Mouse (Mus musculus) neural tube, embryonic 15.5 days (tissue): ENCODE results near the gene Usb1. TPM values are rescaled to one million over a fixed set of nuclear protein-coding genes. Genes with fewer than 3 reads are reported as not detected.
"Not testable (repeated sequence)": the region's sequence is repeated elsewhere in the genome, so short reads cannot be mapped to it uniquely, and the experiment has no call there.

Experiments used
- ATAC-seq: fragments of 200-750 bp; cut with Nextera tagmentation; 2 replicates; pipeline ENCODE4 v1.8.0; 2017; ENCODE audit warnings: mild to moderate bottlenecking, moderate TSS enrichment, moderate library complexity; ENCODE audit not compliant: low FRiP score
- H3K27ac ChIP-seq: fragments of 300-500 bp; sonication (generic); replicated peaks from 2 replicates; pipeline ENCODE4 v1.5.1; 2015; ENCODE audit warnings: mild to moderate bottlenecking, inconsistent platforms
- H3K27me3 ChIP-seq: fragments of 300-500 bp; sonication (generic); replicated peaks from 2 replicates; pipeline ENCODE4 v1.6.1; 2015; ENCODE audit warnings: inconsistent platforms
- H3K36me3 ChIP-seq: fragments of 300-500 bp; sonication (generic); 2 replicates; pipeline ENCODE4 v1.6.1; 2015; ENCODE audit warnings: inconsistent platforms
- H3K4me1 ChIP-seq: fragments of 300-500 bp; sonication (generic); 2 replicates; pipeline ENCODE4 v1.6.1; 2015; ENCODE audit warnings: inconsistent platforms
- H3K4me2 ChIP-seq: fragments of 300-500 bp; sonication (generic); 2 replicates; pipeline ENCODE4 v1.6.1; 2015; ENCODE audit warnings: inconsistent platforms, mild to moderate bottlenecking, moderate library complexity
- H3K4me3 ChIP-seq: fragments of 300-500 bp; sonication (generic); replicated peaks from 2 replicates; pipeline ENCODE4 v1.5.1; 2015; ENCODE audit warnings: mild to moderate bottlenecking, inconsistent platforms
- H3K9ac ChIP-seq: fragments of 300-500 bp; sonication (generic); replicated peaks from 2 replicates; pipeline ENCODE4 v1.6.1; 2015; ENCODE audit warnings: mild to moderate bottlenecking, inconsistent platforms
- H3K9me3 ChIP-seq: fragments of 300-500 bp; sonication (generic); replicated peaks from 2 replicates; pipeline ENCODE4 v1.6.1; 2016; ENCODE audit warnings: inconsistent platforms
- WGBS: fragments of 180-500 bp; shearing (Covaris S2); methylation state at CpG from one replicate; pipeline ENCODE4 v1.1.7; 2015; ENCODE audit warnings: mixed read lengths; 5-methylcytosine and 5-hydroxymethylcytosine counted together
- polyA plus RNA-seq: library from polyadenylated mRNA; unstranded; fragments of >200 nt; fragmentation: Nextera tagmentation; extraction: Ambion mirVana; gene quantifications from 2 replicates; pipeline ENCODE4 v1.2.1, GENCODE M21; 2015

Gene Usb1
- polyA plus RNA-seq, 1 experiment from 2014 or later = 30.1 TPM

GRCm38 (mm10) chr8:95377101-95377500, 45.0 kb downstream of the Usb1 start:
- Histone ChIP-seq H3K27ac (no peak overlapping the region), H3K9ac (no peak overlapping the region), H3K4me3 (no peak overlapping the region), H3K9me3 (no peaks in the 10 kb centered on the region), H3K4me1 (peaks cover 3% of the 10 kb centered on the region; the same call in 1 of the 2 replicates), H3K36me3 (peaks cover 5% of the 10 kb centered on the region; the same call in 1 of the 2 replicates), H3K27me3 (no peaks in the 10 kb centered on the region), H3K4me2 (no peak overlapping the region)
- WGBS = 82% methylated on average over 4 of the region's 4 CpGs
- no peak for ATAC-seq

- WGBS = 63% methylated on average over 7 of the region's 7 CpGs
- Histone ChIP-seq H3K36me3 (no peaks in the 10 kb centered on the region), H3K27me3 (no peaks in the 10 kb centered on the region), H3K27ac (no peak overlapping the region), H3K4me3 (no peak overlapping the region), H3K4me2 (no peak overlapping the region), H3K9ac (no peak overlapping the region), H3K4me1 (peaks cover 3% of the 10 kb centered on the region; the same call in 1 of the 2 replicates), H3K9me3 (no peaks in the 10 kb centered on the region)
- no peak for ATAC-seq
These were observed 45.8 kb downstream of the Usb1 start for GRCm38 (mm10) chr8:95377863-95378291.

GRCm38 (mm10) chr8:95378928-95379327, 46.8 kb downstream of the Usb1 start:
- not testable (repeated sequence) for H3K4me3 ChIP-seq, ATAC-seq, H3K9me3 ChIP-seq, H3K36me3 ChIP-seq, H3K9ac ChIP-seq, H3K4me1 ChIP-seq, H3K27me3 ChIP-seq, H3K4me2 ChIP-seq, H3K27ac ChIP-seq
- 99% methylated on average over 11 of the region's 11 CpGs for WGBS

- Histone ChIP-seq H3K4me3 (no peak overlapping the region), H3K27ac (no peak overlapping the region), H3K27me3 (no peaks in the 10 kb centered on the region), H3K9ac (no peak overlapping the region), H3K4me1 (0 out of 2 replicates have a peak, but pooled peaks cover 3% of the 10 kb centered on the region), H3K4me2 (no peak overlapping the region), H3K36me3 (no peaks in the 10 kb centered on the region), H3K9me3 (no peaks in the 10 kb centered on the region)
- ATAC-seq = no peak
These were observed 48.9 kb downstream of the Usb1 start for GRCm38 (mm10) chr8:95380953-95381352.

- Histone ChIP-seq H3K36me3 (no peaks in the 10 kb centered on the region), H3K27ac (no peak overlapping the region), H3K9me3 (no peaks in the 10 kb centered on the region), H3K4me2 (no peak overlapping the region), H3K4me3 (no peak overlapping the region), H3K9ac (no peak overlapping the region), H3K4me1 (0 out of 2 replicates have a peak, but pooled peaks cover 3% of the 10 kb centered on the region), H3K27me3 (no peaks in the 10 kb centered on the region)
- ATAC-seq = no peak
- WGBS = 83% methylated on average over 3 of the region's 3 CpGs
These were observed 49.5 kb downstream of the Usb1 start for GRCm38 (mm10) chr8:95381595-95381994.

- WGBS = 80% methylated on average over 3 of the region's 3 CpGs
These were observed 52.4 kb downstream of the Usb1 start for GRCm38 (mm10) chr8:95384501-95384900.

GRCm38 (mm10) chr8:95386037-95386436, 54.0 kb downstream of the Usb1 start:
- H3K36me3 ChIP-seq = no peaks in the 10 kb centered on the region
- no peak overlapping the region for H3K4me2 ChIP-seq
- H3K9ac ChIP-seq = no peak overlapping the region
- H3K9me3 ChIP-seq = no peaks in the 10 kb centered on the region
- H3K27me3 ChIP-seq = no peaks in the 10 kb centered on the region
- 79% methylated on average over 5 of the region's 5 CpGs for WGBS
- no peak for ATAC-seq
- H3K27ac ChIP-seq = no peak overlapping the region
- no peak overlapping the region for H3K4me3 ChIP-seq
- no peaks in the 10 kb centered on the region for H3K4me1 ChIP-seq

More at GRCm38 (mm10) chr8:95384501-95384900, 52.4 kb downstream of the Usb1 start:
- no peak for ATAC-seq
- no peaks in the 10 kb centered on the region for H3K27me3 ChIP-seq
- H3K9me3 ChIP-seq = no peaks in the 10 kb centered on the region
- no peaks in the 10 kb centered on the region for H3K4me1 ChIP-seq
- H3K9ac ChIP-seq = no peak overlapping the region
- no peak overlapping the region for H3K4me3 ChIP-seq
- H3K36me3 ChIP-seq = no peaks in the 10 kb centered on the region
- no peak overlapping the region for H3K4me2 ChIP-seq
- no peak overlapping the region for H3K27ac ChIP-seq

- no peak overlapping the region for H3K4me3 ChIP-seq
- H3K36me3 ChIP-seq = no peaks in the 10 kb centered on the region
- no peak overlapping the region for H3K27ac ChIP-seq
- 91% methylated on average over 10 of the region's 10 CpGs for WGBS
- H3K27me3 ChIP-seq = no peaks in the 10 kb centered on the region
- H3K4me1 ChIP-seq = no peaks in the 10 kb centered on the region
- no peaks in the 10 kb centered on the region for H3K9me3 ChIP-seq
- ATAC-seq = no peak
- H3K9ac ChIP-seq = no peak overlapping the region
- no peak overlapping the region for H3K4me2 ChIP-seq
These were observed 55.1 kb downstream of the Usb1 start for GRCm38 (mm10) chr8:95387221-95387620.

GRCm38 (mm10) chr8:95387936-95388335, 55.9 kb downstream of the Usb1 start:
- Histone ChIP-seq H3K36me3 (no peaks in the 10 kb centered on the region), H3K27ac (no peak overlapping the region), H3K4me3 (no peak overlapping the region), H3K9ac (no peak overlapping the region), H3K4me2 (no peak overlapping the region), H3K9me3 (no peaks in the 10 kb centered on the region), H3K4me1 (no peaks in the 10 kb centered on the region), H3K27me3 (no peaks in the 10 kb centered on the region)
- 83% methylated on average over 7 of the region's 7 CpGs for WGBS
- ATAC-seq = no peak

- Histone ChIP-seq H3K4me1 (peaks cover 5% of the 10 kb centered on the region; the same call in 1 of the 2 replicates), H3K36me3 (no peaks in the 10 kb centered on the region), H3K4me2 (no peak overlapping the region), H3K9ac (no peak overlapping the region), H3K4me3 (no peak overlapping the region), H3K27ac (no peak overlapping the region), H3K27me3 (no peaks in the 10 kb centered on the region), H3K9me3 (no peaks in the 10 kb centered on the region)
- 60% methylated on average over 4 of the region's 4 CpGs for WGBS
- no peak for ATAC-seq
These were observed 58.2 kb downstream of the Usb1 start for GRCm38 (mm10) chr8:95390312-95390711.

- Histone ChIP-seq H3K27me3 (no peaks in the 10 kb centered on the region), H3K36me3 (no peaks in the 10 kb centered on the region), H3K27ac (no peak overlapping the region), H3K4me1 (peaks cover 7% of the 10 kb centered on the region; the same call in 1 of the 2 replicates), H3K9ac (no peak overlapping the region), H3K9me3 (no peaks in the 10 kb centered on the region), H3K4me2 (no peak overlapping the region), H3K4me3 (no peak overlapping the region)
- no peak for ATAC-seq
- 82% methylated on average over 7 of the region's 7 CpGs for WGBS
These were observed 59.0 kb downstream of the Usb1 start for GRCm38 (mm10) chr8:95391101-95391500.

- Histone ChIP-seq H3K4me2 (no peak overlapping the region), H3K4me1 (peaks cover 14% of the 10 kb centered on the region), H3K9me3 (no peaks in the 10 kb centered on the region), H3K9ac (no peak overlapping the region), H3K27me3 (no peaks in the 10 kb centered on the region), H3K4me3 (no peak overlapping the region), H3K36me3 (no peaks in the 10 kb centered on the region), H3K27ac (no peak overlapping the region)
- WGBS = 69% methylated on average over 5 of the region's 5 CpGs
- no peak for ATAC-seq
These were observed 60.5 kb downstream of the Usb1 start for GRCm38 (mm10) chr8:95392604-95393003.
